Mouse (Mus musculus) heart, embryonic 15.5 days (tissue): Measurements from ENCODE around the gene Ap1s1. TPM values are rescaled to one million over a fixed set of nuclear protein-coding genes. Genes with fewer than 3 reads are reported as not detected.

Source experiments
- ATAC-seq: fragments of 200-750 bp; cut with Nextera tagmentation; replicated peaks from 2 replicates; pipeline ENCODE4 v1.8.0; 2017; ENCODE audit warnings: low read depth, moderate TSS enrichment; ENCODE audit not compliant: insufficient number of reproducible peaks, insufficient read depth, low FRiP score
- H3K27ac ChIP-seq: fragments of 300-500 bp; sonication (generic); 2 replicates; pipeline ENCODE4 v1.5.1; 2015; ENCODE audit warnings: mild to moderate bottlenecking, inconsistent platforms
- H3K27me3 ChIP-seq: fragments of 300-500 bp; sonication (generic); 2 replicates; pipeline ENCODE4 v1.6.1; 2015; ENCODE audit warnings: inconsistent platforms
- H3K36me3 ChIP-seq: fragments of 300-500 bp; sonication (generic); 2 replicates; pipeline ENCODE4 v1.6.1; 2015; ENCODE audit warnings: mild to moderate bottlenecking, inconsistent platforms
- H3K4me1 ChIP-seq: fragments of 300-500 bp; sonication (generic); replicated peaks from 2 replicates; pipeline ENCODE4 v1.6.1; 2015; ENCODE audit warnings: inconsistent platforms
- H3K4me2 ChIP-seq: fragments of 300-500 bp; sonication (generic); 2 replicates; pipeline ENCODE4 v1.6.1; 2015; ENCODE audit warnings: inconsistent platforms, mild to moderate bottlenecking, moderate library complexity
- H3K4me3 ChIP-seq: fragments of 300-500 bp; sonication (generic); 2 replicates; pipeline ENCODE4 v1.5.1; 2015; ENCODE audit warnings: mild to moderate bottlenecking, inconsistent platforms
- H3K9ac ChIP-seq: fragments of 300-500 bp; sonication (generic); 2 replicates; pipeline ENCODE4 v1.6.1; 2015; ENCODE audit warnings: mild to moderate bottlenecking, inconsistent platforms
- H3K9me3 ChIP-seq: fragments of 300-500 bp; sonication (generic); replicated peaks from 2 replicates; pipeline ENCODE4 v1.6.1; 2016; ENCODE audit warnings: inconsistent platforms
- WGBS: fragments of 180-500 bp; shearing (Covaris S2); methylation state at CpG from one replicate; pipeline ENCODE4 v1.1.7; 2015; ENCODE audit warnings: mixed read lengths; 5-methylcytosine and 5-hydroxymethylcytosine counted together
- polyA plus RNA-seq: library from polyadenylated mRNA; unstranded; fragments of >200 nt; fragmentation: Nextera tagmentation; extraction: Ambion mirVana; gene quantifications from 2 replicates; pipeline ENCODE4 v1.2.1, GENCODE M21; 2015

The Ap1s1 gene
- polyA plus RNA-seq, 1 experiment from 2014 or later: 120 TPM

DNA sequence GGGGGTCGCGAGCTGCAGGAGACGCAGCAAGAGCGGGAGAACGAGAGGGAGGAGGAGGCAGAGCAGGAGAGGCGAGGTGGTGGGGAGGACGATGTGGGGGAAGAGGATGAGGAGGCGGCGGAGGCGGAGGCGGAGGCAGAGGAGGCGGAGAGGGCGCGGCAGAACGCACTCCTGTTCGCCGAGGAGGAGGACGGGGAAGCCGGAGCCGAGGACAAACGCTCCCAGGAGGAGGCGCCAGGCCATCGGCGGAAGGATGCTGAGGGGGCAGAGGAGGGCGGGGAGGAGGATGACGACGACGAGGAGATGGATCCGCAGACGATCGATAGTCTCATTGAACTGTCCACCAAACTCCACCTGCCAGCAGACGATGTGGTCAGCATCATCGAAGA lies 13.9 kb downstream of the Ap1s1 start:
- H3K27me3 ChIP-seq: peaks cover 56% of the 10 kb centered on the region
- no peak for ATAC-seq
- peaks cover 16% of the 10 kb centered on the region for H3K36me3 ChIP-seq
- peak overlapping the region; percentile 99 for H3K4me2 ChIP-seq
- H3K4me1 ChIP-seq: peaks cover 38% of the 10 kb centered on the region
- H3K4me3 ChIP-seq: peak overlapping the region; percentile 57
- H3K9ac ChIP-seq: no peak overlapping the region
- WGBS: under 1% methylated on average over 33 of the region's 33 CpGs
- no peak overlapping the region for H3K27ac ChIP-seq
- H3K9me3 ChIP-seq: no peaks in the 10 kb centered on the region

DNA sequence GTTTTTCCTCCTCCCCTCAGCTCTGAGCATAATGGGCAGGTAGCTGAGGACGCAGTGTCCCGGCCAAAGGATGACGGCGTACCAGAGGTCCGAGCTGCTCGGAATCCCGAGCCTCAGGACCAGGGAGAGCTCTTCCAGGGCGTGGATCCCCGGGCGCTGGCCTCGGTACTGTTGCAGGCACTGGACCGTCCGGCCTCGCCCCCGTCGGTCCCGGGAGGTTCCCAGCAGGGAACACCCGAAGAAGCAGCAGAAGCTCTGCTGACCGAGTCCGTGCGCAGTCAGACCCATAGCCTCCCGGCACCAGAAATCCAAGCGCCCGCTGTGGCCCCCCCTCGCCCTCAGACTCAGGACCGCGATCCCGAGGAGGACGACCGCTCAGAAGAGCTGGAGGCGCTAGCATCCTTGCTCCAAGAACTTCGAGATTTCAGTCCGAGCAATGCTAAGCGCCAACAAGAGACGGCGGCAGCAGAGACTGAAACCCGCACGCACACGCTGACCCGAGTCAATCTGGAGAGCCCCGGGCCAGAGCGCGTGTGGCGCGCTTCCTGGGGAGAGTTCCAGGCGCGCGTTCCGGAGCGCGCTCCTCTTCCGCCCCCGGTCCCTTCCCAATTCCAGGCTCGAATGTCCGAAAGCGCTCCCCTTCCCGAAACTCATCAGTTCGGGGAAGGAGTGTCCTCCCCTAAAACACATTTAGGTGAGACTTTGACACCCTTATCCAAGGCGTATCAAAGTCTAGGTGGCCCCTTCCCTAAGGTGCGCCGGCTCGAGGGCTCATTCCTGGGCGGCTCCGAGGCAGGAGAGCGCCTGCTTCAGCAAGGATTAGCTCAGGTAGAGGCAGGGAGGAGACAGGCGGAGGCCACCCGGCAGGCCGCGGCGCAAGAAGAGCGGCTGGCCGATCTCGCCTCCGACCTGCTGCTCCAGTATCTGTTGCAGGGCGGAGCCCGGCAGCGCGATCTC lies 14.6 kb downstream of the Ap1s1 start:
- Histone ChIP-seq H3K4me2 (peak overlapping the region; percentile 99), H3K9ac (no peak overlapping the region), H3K9me3 (no peaks in the 10 kb centered on the region), H3K4me3 (peak overlapping the region; percentile 57), H3K27me3 (peaks cover 63% of the 10 kb centered on the region), H3K4me1 (peaks cover 38% of the 10 kb centered on the region), H3K27ac (no peak overlapping the region), H3K36me3 (peaks cover 9% of the 10 kb centered on the region; the same call in 1 of the 2 replicates)
- WGBS: 1% methylated on average over 78 of the region's 78 CpGs
- ATAC-seq: no peak

DNA sequence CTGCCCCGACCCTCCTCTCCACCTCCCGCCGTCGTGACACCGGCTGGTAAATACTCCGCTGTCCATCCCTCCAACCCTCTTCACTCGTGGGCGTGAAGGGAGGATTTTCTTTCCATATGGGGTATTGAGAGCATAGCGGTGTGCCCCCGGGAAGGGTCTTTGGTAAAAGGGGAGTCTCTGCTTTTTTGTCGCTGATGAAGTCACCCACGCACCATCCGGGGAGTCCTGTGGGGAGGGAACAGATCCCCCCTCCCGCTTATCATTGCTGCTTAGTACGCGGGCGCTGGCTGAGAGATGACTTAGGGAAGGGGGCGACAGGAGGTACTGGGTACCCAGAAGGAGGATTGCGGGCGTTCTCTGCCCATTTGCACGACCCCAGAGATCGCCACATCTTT lies 15.5 kb downstream of the Ap1s1 start:
- no peak overlapping the region for H3K9ac ChIP-seq
- peak overlapping the region; percentile 66 for H3K4me2 ChIP-seq
- H3K27ac ChIP-seq: no peak overlapping the region
- peak overlapping the region; percentile 37 for H3K4me3 ChIP-seq
- WGBS: 15% methylated on average over 22 of the region's 22 CpGs
- H3K4me1 ChIP-seq: peaks cover 38% of the 10 kb centered on the region
- H3K36me3 ChIP-seq: peaks cover under 1% of the 10 kb centered on the region; the same call in 1 of the 2 replicates
- H3K27me3 ChIP-seq: peaks cover 72% of the 10 kb centered on the region
- H3K9me3 ChIP-seq: no peaks in the 10 kb centered on the region
- ATAC-seq: no peak

DNA sequence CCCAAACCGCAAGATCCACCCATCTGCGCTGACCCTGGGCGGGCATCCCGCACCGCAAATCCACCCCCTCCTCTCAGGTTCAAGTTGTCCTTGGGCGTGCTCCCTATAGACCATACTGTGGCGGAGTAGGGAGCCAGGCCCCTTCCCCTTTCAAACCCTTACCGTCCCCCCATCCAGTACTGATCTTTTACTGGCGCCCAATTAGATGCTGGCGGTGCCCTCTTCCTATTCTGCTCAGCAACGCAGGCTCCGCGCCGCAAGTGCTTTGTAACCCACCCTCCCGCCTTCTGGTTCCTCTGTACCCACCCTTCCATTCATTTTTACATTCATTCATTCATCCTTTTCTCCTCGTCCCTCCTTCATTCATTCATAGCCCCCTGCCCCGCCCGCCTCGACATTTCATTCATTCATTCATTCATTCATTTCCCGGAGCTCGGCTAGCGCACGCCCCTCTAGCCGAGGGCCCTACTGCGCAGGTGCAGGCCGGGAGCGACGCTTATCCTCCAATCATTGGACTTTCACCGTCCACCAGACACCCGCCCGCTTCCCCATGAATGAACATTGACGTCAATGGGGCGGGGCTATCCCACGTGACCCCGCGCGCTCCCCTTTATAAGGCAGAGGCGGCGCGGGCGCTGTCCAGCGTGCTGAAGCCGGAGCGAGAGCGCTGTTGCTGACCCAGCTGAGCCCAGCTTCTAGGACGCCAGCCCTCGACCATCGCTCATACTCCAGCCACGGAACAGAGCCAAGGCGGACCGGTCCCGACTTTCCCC lies 16.1 kb downstream of the Ap1s1 start:
- Histone ChIP-seq H3K27ac (no peak overlapping the region), H3K27me3 (peaks cover 78% of the 10 kb centered on the region), H3K4me2 (peak overlapping the region; percentile 66), H3K36me3 (no peaks in the 10 kb centered on the region), H3K9me3 (no peaks in the 10 kb centered on the region), H3K4me3 (peak overlapping the region; percentile 37), H3K9ac (no peak overlapping the region), H3K4me1 (peaks cover 40% of the 10 kb centered on the region)
- peak; percentile 70 for ATAC-seq
- under 1% methylated on average over 52 of the region's 52 CpGs for WGBS

DNA sequence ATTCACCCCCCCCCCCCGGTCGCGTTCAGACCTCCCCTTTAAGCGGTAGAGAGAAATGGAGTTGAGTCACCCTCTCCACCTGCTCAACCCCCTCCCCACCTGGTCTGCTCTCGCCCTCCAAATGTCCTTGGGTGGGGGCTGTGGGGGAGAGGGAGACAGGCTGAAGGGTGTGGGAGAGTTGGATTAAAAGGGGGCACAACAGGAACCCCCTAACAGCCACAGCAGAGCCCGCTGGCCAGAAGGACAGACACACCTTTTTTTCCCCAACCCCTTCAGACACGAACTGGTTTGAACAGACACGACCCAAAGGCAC lies 16.7 kb downstream of the Ap1s1 start:
- Histone ChIP-seq H3K4me2 (peak overlapping the region; percentile 66; the same call in 1 of the 2 replicates), H3K27me3 (peaks cover 84% of the 10 kb centered on the region), H3K9me3 (no peaks in the 10 kb centered on the region), H3K4me1 (peaks cover 40% of the 10 kb centered on the region), H3K36me3 (no peaks in the 10 kb centered on the region), H3K27ac (no peak overlapping the region), H3K9ac (no peak overlapping the region), H3K4me3 (no peak overlapping the region)
- ATAC-seq: no peak
- WGBS: 2% methylated on average over 8 of the region's 8 CpGs

DNA sequence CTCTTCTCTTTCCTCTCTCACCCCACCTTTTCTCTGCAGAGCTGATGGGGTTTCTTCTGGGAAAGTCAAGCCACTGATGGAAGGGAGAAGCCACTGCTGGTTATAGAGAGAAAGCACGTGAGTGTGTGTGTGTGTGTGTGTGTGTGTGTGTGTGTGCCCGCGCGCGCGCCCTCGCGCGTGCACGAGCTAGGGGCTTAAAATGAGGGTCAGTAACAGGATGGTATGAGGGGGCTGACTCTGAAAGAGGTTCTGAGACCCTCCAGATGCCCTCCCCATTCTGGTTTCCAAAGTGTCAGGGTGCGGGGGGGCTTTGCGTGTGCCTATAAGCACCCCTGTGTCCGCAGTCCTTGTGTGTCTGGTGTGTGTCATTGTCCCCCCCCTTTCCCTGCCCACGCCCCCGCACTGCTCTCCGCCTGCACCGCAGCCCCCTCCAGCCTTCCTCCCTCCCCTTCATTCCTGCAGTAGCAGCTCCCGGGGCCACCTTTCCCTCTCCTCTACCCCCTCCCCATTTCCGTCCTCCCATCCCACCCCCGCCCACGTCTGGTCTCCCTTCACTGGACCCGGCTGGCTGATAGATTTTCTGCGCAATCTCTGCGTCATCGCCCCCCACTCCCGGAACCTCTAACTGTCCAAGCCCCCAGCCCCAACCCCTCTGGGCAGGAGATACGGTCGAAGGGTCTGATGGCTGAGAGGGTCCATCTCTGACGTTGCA lies 17.2 kb downstream of the Ap1s1 start:
- Histone ChIP-seq H3K27ac (no peak overlapping the region), H3K27me3 (peaks cover 89% of the 10 kb centered on the region), H3K4me3 (no peak overlapping the region), H3K36me3 (no peaks in the 10 kb centered on the region), H3K4me2 (no peak overlapping the region), H3K9ac (no peak overlapping the region), H3K9me3 (no peaks in the 10 kb centered on the region), H3K4me1 (peaks cover 40% of the 10 kb centered on the region)
- ATAC-seq: no peak
- 7% methylated on average over 29 of the region's 29 CpGs for WGBS

DNA sequence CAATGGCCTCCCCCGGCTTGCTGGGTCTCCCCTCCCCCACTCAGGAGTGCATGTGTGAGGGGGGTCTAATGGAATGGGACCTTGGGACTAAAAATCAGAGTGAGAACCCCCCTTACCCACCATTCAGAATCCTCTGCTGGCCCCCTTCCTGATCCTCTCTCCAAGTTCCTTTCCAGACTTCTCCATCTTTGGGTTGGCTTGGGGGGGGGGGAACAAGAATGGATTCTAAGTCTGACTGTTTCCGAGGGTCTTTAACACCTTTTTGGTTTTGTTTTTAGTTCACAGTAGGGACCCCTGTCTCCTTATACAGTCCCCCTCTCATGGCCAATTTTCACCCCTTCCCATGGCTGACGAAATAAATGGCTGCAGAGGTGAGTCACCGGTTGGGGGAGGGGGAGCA lies 19.8 kb downstream of the Ap1s1 start, which contains the start of gene Vgf:
Gene Vgf, plus strand, starts transcription at position 301 of the 400 bp plus-strand sequence.
- Histone ChIP-seq H3K4me2 (no peak within 1 kb of the TSS), H3K9ac (no peak within 1 kb of the TSS)
- WGBS: 17% methylated on average over 4 of the region's 4 CpGs

DNA sequence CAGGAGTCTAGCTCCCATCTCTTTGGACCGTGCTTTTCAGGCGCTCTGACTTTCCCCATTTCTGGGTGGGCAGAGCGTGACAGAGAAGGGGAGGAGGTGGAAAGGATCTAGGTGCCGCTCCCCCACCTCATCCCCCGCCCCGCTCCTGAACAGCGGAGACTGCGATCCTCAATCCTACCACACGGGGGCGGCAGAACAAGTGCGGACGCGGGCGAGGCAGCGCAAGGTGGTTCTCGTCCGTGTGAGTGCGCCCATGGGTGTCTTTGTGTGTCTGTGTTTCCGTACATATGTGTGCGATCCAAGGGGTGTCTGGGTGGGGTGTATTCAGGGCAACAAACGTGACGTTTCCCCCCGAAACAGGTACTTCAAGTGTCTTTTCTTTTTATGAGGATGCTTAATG lies 20.8 kb downstream of the Ap1s1 start:
- Histone ChIP-seq H3K4me1 (peaks cover 8% of the 10 kb centered on the region), H3K9me3 (no peaks in the 10 kb centered on the region), H3K9ac (no peak overlapping the region), H3K4me2 (no peak overlapping the region), H3K4me3 (no peak overlapping the region), H3K27ac (no peak overlapping the region), H3K27me3 (peaks cover 73% of the 10 kb centered on the region), H3K36me3 (no peaks in the 10 kb centered on the region)
- under 1% methylated on average over 23 of the region's 23 CpGs for WGBS
- no peak for ATAC-seq

More for the DNA sequence above, 19.8 kb downstream of the Ap1s1 start, which contains the start of gene Vgf:
- Histone ChIP-seq H3K27me3 (peaks cover 77% of the 10 kb centered on the region), H3K9me3 (no peaks in the 10 kb centered on the region), H3K27ac (no peak within 1 kb of the TSS), H3K4me3 (no peak within 1 kb of the TSS), H3K36me3 (no peaks in the 10 kb centered on the region), H3K4me1 (peaks cover 17% of the 10 kb centered on the region)
- no peak for ATAC-seq

DNA sequence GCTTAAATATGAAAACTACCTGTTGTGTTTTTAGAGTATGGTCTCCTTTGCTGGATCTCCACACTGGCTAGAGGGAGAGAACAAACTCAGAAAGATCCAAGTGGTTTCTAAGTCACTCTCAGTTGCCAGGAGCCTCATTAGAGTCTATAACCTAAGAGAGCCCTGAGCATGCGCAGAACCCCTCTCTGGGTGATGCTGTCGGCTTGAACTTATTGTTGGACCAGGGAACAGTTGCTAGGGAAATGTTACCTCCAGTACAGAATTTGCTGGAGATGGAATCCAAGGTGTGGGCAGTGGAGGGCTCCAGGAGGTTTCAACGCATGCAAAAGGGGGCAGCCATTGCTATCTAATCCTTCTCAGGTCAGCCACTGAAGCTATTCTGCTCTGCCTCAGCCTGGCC lies 21.6 kb downstream of the Ap1s1 start:
- H3K9ac ChIP-seq: no peak overlapping the region
- no peak overlapping the region for H3K4me2 ChIP-seq
- peaks cover 69% of the 10 kb centered on the region for H3K27me3 ChIP-seq
- WGBS: 44% methylated on average over 3 of the region's 3 CpGs
- H3K9me3 ChIP-seq: no peaks in the 10 kb centered on the region
- no peak for ATAC-seq
- H3K4me1 ChIP-seq: peaks cover 2% of the 10 kb centered on the region; the same call in 1 of the 2 replicates
- no peak overlapping the region for H3K4me3 ChIP-seq
- no peak overlapping the region for H3K27ac ChIP-seq
- no peaks in the 10 kb centered on the region for H3K36me3 ChIP-seq

DNA sequence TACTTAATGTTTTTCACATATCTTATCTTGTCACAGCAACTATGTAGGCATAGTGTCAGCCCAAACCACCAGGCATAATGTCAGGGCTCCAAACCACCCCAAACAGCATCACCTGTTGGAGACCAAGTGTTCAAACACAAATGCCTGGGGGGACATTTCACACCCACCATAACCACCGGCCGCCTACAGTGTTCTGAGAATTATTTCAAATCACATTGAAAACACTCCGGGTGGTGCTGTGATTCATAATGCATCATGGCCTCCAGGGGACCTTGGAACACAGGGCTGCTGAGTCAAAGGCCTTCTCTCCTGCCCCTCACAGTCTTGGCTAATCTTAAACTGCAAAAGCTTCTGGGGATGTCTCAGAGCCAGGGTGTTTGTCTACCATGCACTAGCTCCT lies 30.0 kb downstream of the Ap1s1 start:
- Histone ChIP-seq H3K4me3 (no peak overlapping the region), H3K36me3 (no peaks in the 10 kb centered on the region), H3K9ac (no peak overlapping the region), H3K9me3 (no peaks in the 10 kb centered on the region), H3K27me3 (peaks cover 8% of the 10 kb centered on the region; the same call in 1 of the 2 replicates), H3K27ac (no peak overlapping the region), H3K4me1 (no peaks in the 10 kb centered on the region), H3K4me2 (no peak overlapping the region)
- 89% methylated on average over 3 of the region's 3 CpGs for whole genome bisulfite sequencing
- no peak for ATAC-seq

DNA sequence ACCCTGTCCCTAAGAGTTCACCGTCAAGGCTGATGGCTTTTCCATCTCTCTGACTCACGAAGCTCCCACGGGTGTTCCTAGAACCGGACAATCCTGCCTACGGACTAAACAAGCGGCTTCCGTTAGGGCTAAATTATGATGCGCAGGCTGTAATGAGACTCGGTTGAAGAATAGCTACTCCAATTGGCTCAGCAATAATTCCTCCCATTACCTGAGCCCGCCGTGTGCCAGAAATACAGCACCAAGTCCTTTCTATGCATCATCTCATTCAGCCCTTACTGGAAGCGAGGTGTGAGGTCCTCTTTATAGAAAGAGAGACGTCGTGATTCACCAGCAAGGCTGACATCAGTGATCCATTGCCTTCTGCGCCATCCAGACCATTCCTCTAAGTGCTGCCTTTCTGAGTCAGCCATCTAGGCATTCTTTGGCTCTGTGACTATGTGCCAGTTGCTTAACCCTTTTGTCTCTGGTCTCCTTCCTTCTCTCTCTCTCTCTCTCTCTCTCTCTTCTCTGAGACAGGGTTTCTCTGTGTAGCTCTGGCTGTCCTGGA lies 33.5 kb downstream of the Ap1s1 start:
- WGBS: 69% methylated on average over 15 of the region's 15 CpGs
- H3K4me3 ChIP-seq: no peak overlapping the region
- H3K9ac ChIP-seq: no peak overlapping the region
- no peak for ATAC-seq
- H3K9me3 ChIP-seq: no peaks in the 10 kb centered on the region
- H3K27ac ChIP-seq: no peak overlapping the region
- H3K4me1 ChIP-seq: no peaks in the 10 kb centered on the region
- no peaks in the 10 kb centered on the region; the same call in 1 of the 2 replicates for H3K27me3 ChIP-seq
- no peak overlapping the region for H3K4me2 ChIP-seq
- no peaks in the 10 kb centered on the region for H3K36me3 ChIP-seq
